Mouse (Mus musculus) ES-E14 (cell line): Measurements from ENCODE around the gene Thnsl2.

ENCODE experiments used
- MAFK ChIP-seq: IDR thresholded peaks from 2 replicates; pipeline ENCODE4 v1.6.1; 2014; ENCODE audit warnings: mild to moderate bottlenecking, low read depth, low read length, inconsistent platforms; ENCODE audit not compliant: insufficient read depth
- ZC3H11A ChIP-seq: IDR thresholded peaks from 2 replicates; pipeline ENCODE4 v1.6.1; 2012; ENCODE audit warnings: low read depth, mild to moderate bottlenecking, inconsistent platforms, low read length, borderline replicate concordance
- ZNF384 ChIP-seq: IDR thresholded peaks from 2 replicates; pipeline ENCODE4 v1.6.1; 2012; ENCODE audit warnings: low read depth, low read length, inconsistent platforms

DNA sequence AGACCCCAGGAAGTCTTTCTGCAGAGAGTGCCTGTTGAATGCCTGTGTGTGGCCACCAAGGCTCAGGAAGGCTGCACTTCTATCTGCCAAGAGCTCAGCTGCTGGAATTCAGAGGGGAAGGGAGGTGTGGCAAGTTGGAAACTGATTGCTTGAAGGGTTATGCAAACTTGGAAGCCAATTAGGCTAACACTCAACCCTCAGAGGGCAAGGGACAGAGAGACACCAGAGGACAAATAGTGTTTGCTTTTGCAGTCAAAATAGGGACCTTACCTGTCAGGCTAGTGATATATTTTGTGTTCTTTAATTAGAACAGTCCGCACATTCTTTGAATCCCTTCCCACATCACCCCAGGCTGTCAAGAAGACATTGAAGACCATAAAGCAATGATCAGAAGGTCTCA is 45.3 kb upstream of the Thnsl2 start:
- TF ChIP-seq MAFK, result no peak
- TF ChIP-seq ZNF384, result no peak
- no peak for TF ChIP-seq ZC3H11A
